Mouse (Mus musculus): ENCODE results near the gene Pde4a. TPM values are rescaled to one million over a fixed set of nuclear protein-coding genes. Genes with fewer than 3 reads are reported as not detected.

Gene Pde4a
- polyA plus RNA-seq, 1 experiment from 2014 or later, result 6.0 TPM

DNA sequence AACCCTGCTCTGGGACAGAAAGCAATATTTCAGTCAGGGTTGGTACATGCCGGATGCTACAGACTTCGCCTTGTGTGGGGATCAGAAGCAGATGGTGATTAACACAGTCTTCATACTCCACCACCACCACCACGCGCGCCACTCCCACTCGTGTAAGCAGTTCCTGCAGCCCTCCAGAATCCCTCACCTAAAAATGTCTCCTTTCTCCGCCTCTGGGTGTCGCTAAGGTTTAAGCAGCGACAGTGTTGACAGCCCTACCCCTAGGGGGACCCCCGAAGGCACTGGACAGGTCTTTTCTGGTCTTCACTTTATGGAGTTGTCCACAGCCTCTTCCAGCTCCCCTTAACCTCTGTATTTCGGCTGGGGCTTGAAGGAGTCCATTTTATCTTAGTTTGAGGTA is 12.8 kb upstream of the Pde4a start:
- peaks cover 37% of the 10 kb centered on the region for H3K4me1 ChIP-seq (replicated peaks)
- peak overlapping the region; percentile 38 for H3K4me3 ChIP-seq (replicated peaks)
- no peaks in the 10 kb centered on the region for H3K27me3 ChIP-seq (replicated peaks)
- 3% methylated on average over 11 of the region's 11 CpGs for WGBS
- peak overlapping the region; percentile 45 for H3K9ac ChIP-seq
- H3K4me2 ChIP-seq (replicated peaks), result peak overlapping the region; percentile 94
- ATAC-seq, result peak; percentile 19
- peak overlapping the region; percentile 71; the same call in 1 of the 2 replicates for H3K27ac ChIP-seq
- H3K9me3 ChIP-seq, result no peaks in the 10 kb centered on the region
- no peaks in the 10 kb centered on the region for H3K36me3 ChIP-seq

DNA sequence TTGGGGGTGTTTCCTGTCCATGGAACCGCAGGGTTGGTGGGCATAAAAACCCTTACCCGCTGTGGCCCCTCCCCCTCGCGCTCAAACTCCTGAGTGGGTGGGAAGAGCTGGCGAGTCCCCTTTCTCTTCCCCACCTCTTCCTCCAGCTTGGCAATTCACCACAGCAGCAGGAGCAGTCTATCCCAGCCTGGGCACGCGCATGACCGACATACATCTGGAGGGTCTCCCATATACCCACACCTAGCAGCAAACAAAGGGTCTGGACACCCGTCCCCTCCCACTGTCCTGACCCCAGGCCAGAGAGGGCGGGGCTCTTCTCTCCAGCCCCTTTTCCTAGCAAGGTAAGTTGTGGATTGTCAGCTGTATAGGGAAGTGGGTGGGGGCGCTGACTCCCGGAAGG is 12.2 kb upstream of the Pde4a start:
- Histone ChIP-seq H3K9me3 (no peaks in the 10 kb centered on the region), H3K27me3 (replicated peaks) (no peaks in the 10 kb centered on the region), H3K36me3 (no peaks in the 10 kb centered on the region), H3K27ac (peak overlapping the region; percentile 71), H3K4me2 (replicated peaks) (peak overlapping the region; percentile 94), H3K9ac (peak overlapping the region; percentile 45), H3K4me3 (replicated peaks) (peak overlapping the region; percentile 38), H3K4me1 (replicated peaks) (peaks cover 31% of the 10 kb centered on the region)
- 3% methylated on average over 12 of the region's 12 CpGs for WGBS
- peak; percentile 32 for ATAC-seq

DNA sequence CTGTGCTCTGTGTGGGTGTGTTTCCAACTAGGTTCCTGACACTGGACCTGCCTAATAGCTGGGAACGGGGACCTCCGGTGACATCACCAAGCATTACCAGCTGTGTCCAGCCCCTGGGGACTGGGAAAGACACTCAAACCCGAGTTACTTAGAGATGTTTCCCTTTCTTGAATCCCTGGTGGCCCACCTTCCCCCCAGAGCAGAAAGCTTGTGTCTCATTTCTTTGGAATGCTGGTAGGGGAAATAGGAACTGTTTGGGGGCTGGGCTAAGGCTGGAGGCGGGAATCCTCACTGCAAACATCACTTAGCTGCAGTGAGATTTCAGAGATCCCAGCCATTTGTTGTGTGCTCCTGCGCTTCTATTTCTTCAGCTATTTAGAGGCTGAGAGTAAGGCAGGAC is 11.7 kb upstream of the Pde4a start:
- peak; percentile 9; the same call in 1 of the 2 replicates for ATAC-seq
- H3K4me1 ChIP-seq (replicated peaks), result peaks cover 26% of the 10 kb centered on the region
- peak overlapping the region; percentile 94 for H3K4me2 ChIP-seq (replicated peaks)
- peak overlapping the region; percentile 71 for H3K27ac ChIP-seq
- WGBS, result 3% methylated on average over 5 of the region's 5 CpGs
- peak overlapping the region; percentile 38 for H3K4me3 ChIP-seq (replicated peaks)
- H3K9ac ChIP-seq, result peak overlapping the region; percentile 45
- no peaks in the 10 kb centered on the region for H3K9me3 ChIP-seq
- no peaks in the 10 kb centered on the region for H3K27me3 ChIP-seq (replicated peaks)
- no peaks in the 10 kb centered on the region for H3K36me3 ChIP-seq

DNA sequence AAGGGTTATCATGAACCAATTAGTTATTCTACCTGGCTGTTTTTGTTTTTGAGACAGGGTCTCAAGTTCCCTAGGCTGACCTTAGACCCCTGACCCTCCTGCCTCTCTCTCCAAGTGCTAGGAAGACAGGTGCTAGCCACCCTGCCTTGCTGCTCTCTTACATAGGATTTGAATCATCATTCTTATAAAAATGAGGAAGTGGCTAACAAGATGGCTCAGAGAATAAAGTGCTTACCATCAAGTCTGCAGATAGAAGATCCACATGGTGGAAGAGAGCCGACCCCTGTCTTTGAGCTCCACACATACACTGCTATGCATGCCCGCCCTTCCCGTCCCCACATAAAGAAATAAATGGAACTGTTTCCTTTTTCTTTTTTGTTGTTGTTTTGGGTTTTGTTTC is 10.7 kb upstream of the Pde4a start:
- Histone ChIP-seq H3K4me2 (replicated peaks) (no peak overlapping the region), H3K4me1 (replicated peaks) (peaks cover 21% of the 10 kb centered on the region), H3K36me3 (no peaks in the 10 kb centered on the region), H3K27me3 (replicated peaks) (no peaks in the 10 kb centered on the region), H3K9me3 (no peaks in the 10 kb centered on the region), H3K4me3 (replicated peaks) (no peak overlapping the region), H3K9ac (no peak overlapping the region), H3K27ac (no peak overlapping the region)
- 94% methylated on average over 3 of the region's 3 CpGs for WGBS
- no peak for ATAC-seq

DNA sequence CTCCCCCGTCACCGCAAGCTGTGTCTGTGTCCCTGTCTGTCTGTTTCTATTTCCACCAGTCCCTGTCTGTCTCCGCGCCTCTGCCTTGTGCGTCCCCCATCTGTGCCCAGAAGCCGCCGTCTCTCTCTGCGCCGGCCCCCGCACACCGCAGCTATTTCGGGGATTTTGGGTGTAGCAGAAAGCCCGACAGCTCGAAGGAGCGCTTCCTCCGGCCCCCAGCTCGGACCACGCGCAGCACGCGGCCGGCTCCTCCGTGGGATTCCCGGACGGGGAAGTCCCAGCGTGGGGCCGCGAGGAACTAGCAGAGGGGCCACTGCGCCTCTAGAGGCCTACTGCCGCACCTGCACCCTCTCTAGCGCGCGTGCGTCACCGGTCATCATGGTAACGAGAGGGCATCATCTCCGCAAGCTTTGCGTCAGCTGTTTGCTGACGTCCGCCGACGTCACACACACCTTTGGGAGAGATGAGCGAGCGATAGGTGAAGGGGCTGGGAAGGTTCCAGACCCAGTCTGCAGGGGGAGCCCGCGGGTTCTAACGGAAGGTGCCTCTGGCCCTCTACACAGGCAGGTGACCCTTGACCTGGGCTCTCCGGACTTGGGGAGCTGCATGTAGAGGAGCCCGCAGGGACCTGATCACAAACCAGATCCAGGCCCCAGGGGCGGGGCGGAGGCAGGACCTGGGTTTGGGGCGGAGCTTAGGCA is 4.2 kb upstream of the Pde4a start:
- peaks cover 44% of the 10 kb centered on the region for H3K27me3 ChIP-seq (replicated peaks)
- WGBS, result under 1% methylated on average over 52 of the region's 52 CpGs

DNA sequence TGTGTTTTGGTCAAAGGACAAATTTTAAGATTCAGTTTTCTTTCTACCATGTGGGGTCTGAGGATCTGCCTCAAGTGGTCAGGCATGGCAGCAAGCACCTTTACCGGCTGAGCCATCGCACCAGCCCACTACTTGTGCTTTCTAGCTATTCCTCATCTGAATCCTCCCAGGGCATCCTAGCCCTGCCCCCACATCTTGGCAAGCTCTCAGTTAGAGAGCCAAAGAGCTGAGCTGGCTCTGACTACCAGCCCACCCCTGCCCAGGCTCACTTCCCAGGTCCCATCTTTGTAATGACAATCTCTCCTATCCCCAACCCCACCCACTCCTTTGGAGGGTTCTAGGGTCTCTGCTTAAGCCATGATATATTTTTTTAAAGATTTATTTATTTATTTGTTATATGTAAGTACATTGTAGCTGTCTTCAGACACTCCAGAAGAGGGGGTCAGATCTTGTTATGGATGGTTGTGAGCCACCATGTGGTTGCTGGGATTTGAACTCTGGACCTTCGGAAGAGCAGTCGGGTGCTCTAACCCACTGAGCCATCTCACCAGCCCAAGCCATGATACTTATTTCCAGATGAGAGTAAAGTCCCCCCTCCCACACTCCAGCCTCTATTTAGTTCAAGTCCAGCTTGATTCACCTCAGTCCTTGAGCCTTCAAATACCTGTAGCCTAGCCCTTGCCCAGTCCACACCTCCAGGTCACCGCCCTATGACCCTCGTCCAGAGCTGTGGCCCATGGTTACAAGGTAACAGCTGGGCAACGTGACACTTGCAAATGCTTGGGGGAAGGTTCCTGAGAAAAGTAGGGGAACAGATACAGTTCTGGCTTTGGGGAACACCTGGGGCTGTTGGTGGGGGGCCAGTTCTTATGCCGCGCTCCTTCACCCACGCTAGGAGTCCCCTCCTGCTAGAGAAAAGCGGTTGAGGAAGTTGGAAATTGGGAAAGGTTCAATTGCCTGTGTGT is 2.1 kb upstream of the Pde4a start:
- Histone ChIP-seq H3K9ac (0 out of 2 replicates have a peak overlapping the region, but pooled peaks have one; percentile 8), H3K9me3 (no peaks in the 10 kb centered on the region), H3K27ac (no peak overlapping the region), H3K27me3 (replicated peaks) (peaks cover 53% of the 10 kb centered on the region), H3K4me3 (replicated peaks) (no peak overlapping the region), H3K36me3 (no peaks in the 10 kb centered on the region), H3K4me2 (replicated peaks) (peak overlapping the region; percentile 94), H3K4me1 (replicated peaks) (peaks cover 36% of the 10 kb centered on the region)
- ATAC-seq, result no peak
- 36% methylated on average over 11 of the region's 11 CpGs for WGBS

More for the DNA sequence above, 4.2 kb upstream of the Pde4a start:
- peak overlapping the region; percentile 63 for H3K4me3 ChIP-seq (replicated peaks)
- H3K9me3 ChIP-seq, result no peaks in the 10 kb centered on the region
- peak overlapping the region; percentile 75 for H3K9ac ChIP-seq
- peak; percentile 83 for ATAC-seq
- H3K36me3 ChIP-seq, result no peaks in the 10 kb centered on the region
- no peak overlapping the region for H3K27ac ChIP-seq
- peaks cover 26% of the 10 kb centered on the region for H3K4me1 ChIP-seq (replicated peaks)
- peak overlapping the region; percentile 91 for H3K4me2 ChIP-seq (replicated peaks)

DNA sequence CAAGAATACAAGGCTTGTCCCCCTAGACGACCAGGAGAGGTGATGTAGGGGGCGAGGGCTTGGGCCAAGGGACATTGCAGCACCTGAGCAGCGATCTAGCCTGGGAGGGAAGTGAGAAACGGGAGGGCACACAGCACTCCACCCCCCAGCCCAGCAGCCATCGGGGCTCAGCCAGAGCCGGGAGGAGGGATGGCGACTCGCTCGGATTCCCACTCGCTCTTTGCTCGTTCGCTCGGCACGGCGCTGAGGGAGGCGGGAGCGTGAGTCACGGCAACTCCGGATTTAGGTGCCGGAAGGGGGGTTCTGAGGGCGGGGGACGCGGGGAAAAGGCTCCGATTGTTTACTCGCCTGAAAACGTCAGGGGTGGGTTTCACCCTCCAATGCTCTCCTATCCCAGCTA is 1.4 kb upstream of the Pde4a start:
- peaks cover 41% of the 10 kb centered on the region for H3K4me1 ChIP-seq (replicated peaks)
- no peak overlapping the region for H3K27ac ChIP-seq
- H3K27me3 ChIP-seq (replicated peaks), result peaks cover 53% of the 10 kb centered on the region
- WGBS, result 0% methylated on average over 26 of the region's 26 CpGs
- no peaks in the 10 kb centered on the region for H3K36me3 ChIP-seq
- no peak for ATAC-seq
- H3K9me3 ChIP-seq, result no peaks in the 10 kb centered on the region
- peak overlapping the region; percentile 94 for H3K4me2 ChIP-seq (replicated peaks)
- peak overlapping the region; percentile 8; the same call in 1 of the 2 replicates for H3K9ac ChIP-seq
- H3K4me3 ChIP-seq (replicated peaks), result peak overlapping the region; percentile 51

DNA sequence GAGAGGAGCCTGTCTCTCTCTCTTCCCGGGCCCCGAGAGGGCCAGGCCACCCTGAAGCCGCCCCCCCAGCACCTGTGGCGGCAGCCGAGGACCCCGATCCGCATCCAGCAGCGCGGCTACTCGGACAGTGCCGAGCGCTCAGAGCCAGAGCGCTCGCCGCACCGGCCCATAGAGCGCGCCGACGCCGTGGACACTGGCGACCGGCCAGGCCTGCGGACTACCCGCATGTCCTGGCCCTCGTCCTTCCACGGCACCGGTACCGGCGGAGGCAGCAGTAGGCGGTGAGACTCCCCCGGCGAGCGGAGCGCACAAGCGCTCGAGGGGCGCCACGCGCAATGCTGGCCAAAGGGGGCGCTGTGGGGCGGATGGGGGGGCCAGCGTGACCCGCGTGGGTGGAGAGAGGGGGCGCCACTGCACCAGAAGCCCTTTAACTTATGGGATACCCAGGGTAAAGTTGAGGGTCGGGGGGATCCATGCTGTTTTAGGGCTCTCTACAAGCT is 488 bp downstream of the Pde4a start:
- Histone ChIP-seq H3K27ac (no peak overlapping the region), H3K4me2 (replicated peaks) (peak overlapping the region; percentile 94), H3K9me3 (no peaks in the 10 kb centered on the region), H3K9ac (peak overlapping the region; percentile 58), H3K4me3 (replicated peaks) (peak overlapping the region; percentile 51), H3K27me3 (replicated peaks) (peaks cover 53% of the 10 kb centered on the region), H3K36me3 (no peaks in the 10 kb centered on the region), H3K4me1 (replicated peaks) (peaks cover 40% of the 10 kb centered on the region)
- no peak for ATAC-seq
- WGBS, result under 1% methylated on average over 46 of the region's 47 CpGs

DNA sequence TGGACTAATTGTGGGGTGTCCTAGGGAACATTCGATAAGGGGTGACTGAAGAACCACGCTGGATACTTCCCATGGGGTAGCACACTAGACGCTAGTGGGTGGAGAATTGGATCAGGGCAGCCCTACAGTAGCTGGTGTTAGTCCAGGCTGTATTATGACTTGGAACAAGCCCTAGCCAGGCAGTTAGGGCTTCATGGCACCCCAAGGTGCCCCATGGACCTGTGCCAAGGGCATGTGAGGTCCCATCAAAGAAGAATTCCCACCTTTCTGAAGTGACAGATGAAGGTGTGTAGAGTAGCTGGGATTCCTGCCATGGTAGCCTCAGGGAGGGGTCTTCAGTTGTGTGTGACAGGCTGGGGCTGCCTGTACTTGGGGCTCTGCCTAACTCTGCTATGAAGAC is 1.0 kb downstream of the Pde4a start:
- no peak for ATAC-seq
- Histone ChIP-seq H3K9ac (0 out of 2 replicates have a peak overlapping the region, but pooled peaks have one; percentile 58), H3K4me2 (replicated peaks) (peak overlapping the region; percentile 94), H3K27ac (no peak overlapping the region), H3K4me3 (replicated peaks) (peak overlapping the region; percentile 51), H3K4me1 (replicated peaks) (peaks cover 38% of the 10 kb centered on the region), H3K27me3 (replicated peaks) (peaks cover 52% of the 10 kb centered on the region), H3K9me3 (no peaks in the 10 kb centered on the region), H3K36me3 (no peaks in the 10 kb centered on the region)
- 39% methylated on average over 3 of the region's 3 CpGs for WGBS

DNA sequence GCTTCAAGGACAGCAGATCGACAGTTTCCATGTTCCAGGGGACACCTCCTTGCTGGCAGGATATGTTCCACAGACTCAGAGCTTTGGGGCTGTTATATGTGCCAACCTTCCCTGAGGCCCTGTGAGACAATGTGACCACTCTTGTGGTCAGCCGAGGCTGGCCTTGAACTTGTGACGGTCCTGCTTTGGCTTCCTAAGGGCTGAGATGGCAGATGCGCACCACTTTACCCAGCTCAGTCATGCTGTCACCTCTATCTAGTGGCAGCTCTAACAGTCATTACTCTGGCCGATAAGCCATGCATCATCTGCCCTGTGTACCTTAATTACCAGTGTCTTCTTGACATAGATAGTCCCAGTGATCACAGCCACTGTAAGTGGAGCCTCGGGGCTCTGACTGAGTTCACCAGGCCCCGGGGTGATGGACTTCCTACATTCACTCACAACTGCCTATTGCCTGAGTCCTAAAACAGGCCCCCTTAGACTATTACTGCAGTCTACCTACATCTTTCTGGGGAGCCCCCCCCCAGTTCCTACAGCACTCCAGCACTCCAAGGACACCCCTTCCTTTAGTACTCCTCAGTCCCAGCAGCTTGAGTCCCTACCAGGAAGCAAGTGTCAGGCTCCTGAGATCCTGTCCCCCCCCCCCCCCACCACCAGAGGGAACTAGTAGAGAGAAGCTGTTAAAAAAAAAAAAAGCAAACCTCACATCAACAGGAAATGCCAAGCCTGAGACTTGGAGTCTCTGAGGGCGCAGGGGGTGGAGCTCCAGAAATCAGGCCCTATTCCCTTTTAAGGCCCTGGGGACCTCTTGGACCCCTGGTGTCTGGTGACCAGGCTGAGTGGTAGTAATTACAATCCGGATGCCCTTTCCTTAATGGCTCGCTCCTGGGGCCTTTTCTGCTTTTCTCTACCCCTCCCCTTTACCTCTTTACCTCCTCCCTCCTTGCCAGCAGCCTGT is 1.9 kb downstream of the Pde4a start:
- H3K27me3 ChIP-seq (replicated peaks), result peaks cover 45% of the 10 kb centered on the region
- 60% methylated on average over 10 of the region's 10 CpGs for WGBS
- peak overlapping the region; percentile 20 for H3K4me3 ChIP-seq (replicated peaks)
- no peak overlapping the region for H3K9ac ChIP-seq
- no peaks in the 10 kb centered on the region for H3K36me3 ChIP-seq
- H3K9me3 ChIP-seq, result no peaks in the 10 kb centered on the region
- ATAC-seq, result 0 out of 2 replicates have a peak, but pooled peaks have one; percentile 15
- peak overlapping the region; percentile 87 for H3K27ac ChIP-seq
- H3K4me2 ChIP-seq (replicated peaks), result peak overlapping the region; percentile 50
- peaks cover 38% of the 10 kb centered on the region for H3K4me1 ChIP-seq (replicated peaks)

All from intestine, embryonic 15.5 days (tissue).